Mouse (Mus musculus): ENCODE measurements around the gene Htr5a. TPM values are rescaled to one million over a fixed set of nuclear protein-coding genes. Genes with fewer than 3 reads are reported as not detected.

Gene Htr5a
- total RNA-seq, 2 experiments from 2014 or later: 7.3 to 7.8 TPM

DNA sequence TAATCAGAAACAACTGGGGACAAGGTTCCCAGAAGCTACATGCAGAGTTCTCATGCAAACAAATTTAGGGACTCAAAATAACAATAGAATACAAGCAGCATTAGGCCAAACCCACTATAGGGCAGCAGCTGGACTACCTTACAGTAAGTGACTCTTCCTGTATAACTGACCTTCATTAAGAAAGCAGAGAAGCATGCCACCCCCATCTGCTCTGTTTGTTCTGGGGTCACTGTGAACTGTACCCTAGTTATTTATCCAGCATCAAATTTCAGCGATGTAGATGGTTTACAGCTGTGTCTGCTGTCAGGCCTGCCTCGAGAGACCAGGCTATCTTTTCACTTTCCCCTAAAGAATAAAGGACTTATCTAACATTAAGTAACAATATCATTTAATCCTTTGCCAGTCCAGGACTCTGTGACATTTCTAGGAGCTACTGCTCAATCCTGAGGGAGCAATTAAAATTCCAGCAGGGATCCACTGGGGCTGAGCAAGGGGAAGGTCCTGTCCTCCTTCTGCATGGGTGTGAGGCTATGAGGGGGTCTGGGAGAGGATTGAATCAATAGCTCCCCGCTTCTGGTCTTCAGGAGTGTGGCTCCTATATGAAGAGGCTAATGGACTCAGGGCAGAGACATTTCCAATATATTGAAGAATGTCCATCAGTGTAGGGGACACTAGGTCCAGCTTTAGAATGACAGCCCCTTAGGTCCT is 38.5 kb downstream of the Htr5a start:
- DNase-seq (ENCODE audit: low spot score in 2 of 2): no peak

DNA sequence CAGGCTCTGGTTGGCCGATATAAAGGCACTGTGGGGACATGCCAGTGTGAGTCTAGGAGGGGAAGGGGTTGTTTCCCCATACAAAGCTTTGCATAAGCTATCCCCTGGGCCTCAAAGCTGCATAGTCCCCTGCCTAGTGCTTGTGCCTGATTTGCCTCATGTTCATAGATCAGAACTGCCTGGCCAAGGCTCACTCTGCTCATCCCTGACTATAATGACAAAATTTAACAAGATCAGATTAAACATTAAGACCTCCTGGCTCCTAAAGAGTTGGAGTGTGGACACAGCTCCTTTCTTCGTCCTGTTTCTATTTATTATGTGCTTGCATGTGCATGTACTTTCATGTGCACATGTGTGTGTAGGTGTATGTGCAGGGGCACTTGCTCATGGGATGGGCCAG is 39.3 kb downstream of the Htr5a start:
- DNase-seq (ENCODE audit: low spot score in 2 of 2): no peak

DNA sequence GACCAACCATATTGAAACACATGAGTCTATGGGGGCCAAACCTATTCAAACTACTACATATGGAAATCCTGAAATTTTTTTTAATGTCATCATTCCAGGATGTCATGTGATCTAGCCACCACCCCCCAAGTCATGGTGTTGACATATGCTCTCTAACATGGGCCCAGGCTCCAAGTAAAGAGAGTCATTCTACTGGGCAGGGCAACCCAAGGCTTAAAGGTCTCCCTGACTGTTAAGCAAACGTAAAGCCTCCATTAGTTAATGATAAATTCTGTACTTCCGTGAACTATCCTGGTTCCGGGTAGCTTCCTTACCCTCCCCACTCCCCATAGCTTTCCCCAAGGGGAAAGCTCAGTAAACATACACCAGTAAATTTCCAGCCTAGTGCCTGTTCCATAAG is 46.1 kb downstream of the Htr5a start:
- DNase-seq (ENCODE audit: low spot score in 2 of 2): no peak

DNA sequence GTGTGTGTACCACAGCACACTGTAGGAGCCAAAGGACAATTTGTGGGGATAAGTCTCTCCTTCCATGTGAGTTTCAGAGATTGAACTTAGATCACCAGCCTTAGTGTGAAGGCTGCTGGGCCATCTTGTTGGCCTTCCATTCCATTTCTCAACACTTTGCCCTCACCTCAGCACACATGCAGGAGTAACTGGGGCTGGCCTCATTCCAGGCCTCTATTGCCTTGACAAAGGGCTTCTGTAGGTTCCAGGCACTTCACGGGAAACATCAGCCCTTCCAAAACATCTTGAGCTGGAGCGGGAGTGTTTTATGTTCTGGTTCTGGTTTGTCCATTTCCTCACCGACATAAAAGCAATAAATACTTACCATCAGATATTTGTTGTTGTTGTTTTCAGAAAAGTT is 54.0 kb downstream of the Htr5a start:
- no peak for DNase-seq (ENCODE audit: low spot score in 2 of 2)

DNA sequence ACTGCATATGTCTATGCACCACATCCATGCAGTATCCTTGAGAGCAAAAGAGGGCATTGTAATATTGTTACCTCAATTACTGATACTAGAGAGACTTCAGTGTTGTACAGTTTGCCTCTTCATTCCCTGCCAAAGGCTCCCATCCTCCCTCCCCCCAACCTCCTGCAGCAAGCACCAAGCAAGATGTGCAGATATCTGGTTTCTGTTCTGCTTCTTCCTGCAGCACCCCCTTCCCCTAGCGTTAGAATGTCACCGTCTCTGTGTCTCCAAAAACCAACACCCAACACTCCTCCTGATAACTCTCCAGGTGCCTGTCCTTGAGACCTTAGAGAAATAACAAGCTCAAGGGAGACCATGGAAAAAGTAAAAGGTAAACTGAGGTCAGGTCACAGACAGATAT is 57.8 kb downstream of the Htr5a start:
- DNase-seq (ENCODE audit: low spot score in 2 of 2): no peak

DNA sequence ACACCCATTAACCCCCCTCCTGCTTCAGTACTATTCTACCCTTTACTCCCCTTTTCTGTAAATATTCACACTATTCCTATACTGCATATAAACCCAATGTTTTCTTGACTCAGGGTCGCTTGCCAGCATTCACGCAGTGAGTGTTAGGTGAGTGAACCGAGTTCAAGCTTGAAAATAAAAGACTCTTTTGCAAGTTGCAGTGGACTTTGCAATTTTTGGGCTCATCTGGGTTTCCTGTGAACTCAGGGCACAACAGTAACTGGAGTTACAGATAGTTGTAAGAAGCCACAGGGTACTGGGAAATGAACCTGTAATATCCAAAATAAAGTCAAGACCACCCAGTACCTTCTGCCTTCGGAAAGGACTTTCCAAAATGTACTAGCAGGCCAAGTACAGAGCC is 58.2 kb downstream of the Htr5a start:
- DNase-seq (ENCODE audit: low spot score in 2 of 2): no peak

Other genes starting within 250 kb of the Htr5a start
- 10 to 100 TPM; 40.9 to 47.9 TPM for gene Paxip1, start 50.5 kb upstream of the Htr5a start, total RNA-seq (2021)
- gene Insig1, start 229.2 kb downstream of the Htr5a start, total RNA-seq (2021): 10 to 100 TPM; 82.7 to 88.7 TPM